In genomic region chr4:22395404-22395803, GRCm38 (mm10) we compare ENCODE assay signal across 35 mouse cellular contexts.
"Had no signal": no experiment of that assay in that cellular context is flagged by ENCODE, and none has a peak within 500 bp of the region (broad histone marks: within the 10 kb centered on the region; RNA-seq: fewer than 3 reads in every experiment).

No protein-coding gene starts in this region.

- H3K27me3 ChIP-seq: heart, embryonic 12.5 days; heart, embryonic 13.5 days; heart, embryonic 15.5 days; hindbrain, embryonic 12.5 days; hindbrain, embryonic 13.5 days; hindbrain, embryonic 15.5 days; intestine, embryonic 15.5 days; kidney, embryonic 15.5 days had no signal

- H3K4me2 ChIP-seq: heart, embryonic 11.5 days; heart, embryonic 12.5 days; heart, embryonic 13.5 days; heart, embryonic 15.5 days; hindbrain, embryonic 12.5 days; hindbrain, embryonic 13.5 days; hindbrain, embryonic 14.5 days; hindbrain, embryonic 15.5 days; intestine, embryonic 15.5 days; kidney, embryonic 15.5 days had no signal

- DNase-seq: heart, postnatal 10 days; heart, postnatal 14 days; heart, postnatal 36 days; heart, postnatal 4 days; kidney, adult 11 months; kidney, adult 18-20 months; kidney, adult 2 months; kidney, adult 8-10 months; kidney, adult 9 months; kidney, postnatal 10 days; kidney, postnatal 14 days; kidney, postnatal 25 days; kidney, postnatal 36 days; kidney, postnatal 4 days; layer of hippocampus, adult 9-11 months; layer of hippocampus, postnatal 36 days had no signal

- H3K36me3 ChIP-seq: intestine, embryonic 15.5 days had no signal

- H3K4me1 ChIP-seq: heart, embryonic 10.5 days; heart, embryonic 12.5 days; heart, embryonic 13.5 days; heart, embryonic 15.5 days; intestine, embryonic 15.5 days; kidney, embryonic 15.5 days had no signal

- H3K27ac ChIP-seq: heart, embryonic 10.5 days; heart, embryonic 13.5 days; heart, embryonic 15.5 days; hindbrain, embryonic 10.5 days; hindbrain, embryonic 12.5 days; hindbrain, embryonic 13.5 days; hindbrain, embryonic 14.5 days; hindbrain, embryonic 15.5 days; hindbrain, postnatal 0 days; intestine, embryonic 15.5 days; kidney, embryonic 15.5 days; kidney, postnatal 0 days; layer of hippocampus, adult 2 months had no signal

- H3K9me3 ChIP-seq: heart, embryonic 10.5 days; hindbrain, embryonic 10.5 days; hindbrain, embryonic 12.5 days; hindbrain, embryonic 15.5 days; intestine, embryonic 15.5 days; kidney, embryonic 15.5 days had no signal

- ATAC-seq: hindbrain, embryonic 16.5 days; hindbrain, postnatal 0 days; inflammation-experienced regulatory T-cells, adult 6 months; intestine, embryonic 15.5 days; intestine, embryonic 16.5 days; intestine, postnatal 0 days had no signal

- H3K4me3 ChIP-seq: heart, embryonic 10.5 days; heart, embryonic 12.5 days; heart, embryonic 13.5 days; heart, embryonic 15.5 days; hindbrain, embryonic 10.5 days; hindbrain, embryonic 12.5 days; hindbrain, embryonic 13.5 days; hindbrain, embryonic 15.5 days; intestine, embryonic 15.5 days; kidney, embryonic 15.5 days; layer of hippocampus, adult 2 months had no signal

- H3K9ac ChIP-seq: heart, embryonic 12.5 days; heart, embryonic 13.5 days; heart, embryonic 15.5 days; hindbrain, embryonic 12.5 days; hindbrain, embryonic 13.5 days; hindbrain, embryonic 14.5 days; hindbrain, embryonic 15.5 days; intestine, embryonic 15.5 days; kidney, embryonic 15.5 days had no signal
